Mouse (Mus musculus) kidney, postnatal 14 days (tissue): ENCODE results near the gene Rab27a.
"Not testable (repeated sequence)": the region's sequence is repeated elsewhere in the genome, so short reads cannot be mapped to it uniquely, and the experiment has no call there.

Source experiments
- DNase-seq: peaks from one replicate; pipeline ENCODE4 v3.0.0; 2022; ENCODE audit warnings: mixed read lengths

The Rab27a gene

GRCm38 (mm10) chr9:73094580-73094979, 49.9 kb downstream of the Rab27a start:
- DNase-seq: peak; percentile 28

GRCm38 (mm10) chr9:73097898-73098297, 53.2 kb downstream of the Rab27a start:
- DNase-seq: no peak

GRCm38 (mm10) chr9:73101536-73101935, 56.9 kb downstream of the Rab27a start, which contains the start of gene Khdc3:
Gene Khdc3, plus strand, starts transcription at chr9:73101836.
- no peak for DNase-seq

- DNase-seq: no peak
Measured at GRCm38 (mm10) chr9:73102181-73102580, 57.5 kb downstream of the Rab27a start, which contains the start of gene Gm20509. Gene Gm20509, plus strand, starts transcription at chr9:73102470.

GRCm38 (mm10) chr9:73103159-73103879, 58.7 kb downstream of the Rab27a start:
- peak; percentile 38 for DNase-seq

GRCm38 (mm10) chr9:73103880-73104198, 59.2 kb downstream of the Rab27a start:
- no peak for DNase-seq

GRCm38 (mm10) chr9:73105141-73105540, 60.5 kb downstream of the Rab27a start:
- DNase-seq: no peak

- peak; percentile 21 for DNase-seq
Measured at GRCm38 (mm10) chr9:73105771-73106170, 61.1 kb downstream of the Rab27a start.

GRCm38 (mm10) chr9:73112919-73113906, 68.6 kb downstream of the Rab27a start, which contains the start of gene Rsl24d1:
Gene Rsl24d1, plus strand, starts transcription at chr9:73113426.
- peak; percentile 91 for DNase-seq

- DNase-seq: not testable (repeated sequence)
Measured at GRCm38 (mm10) chr9:73116704-73117103, 72.0 kb downstream of the Rab27a start.

GRCm38 (mm10) chr9:73118012-73118411, 73.4 kb downstream of the Rab27a start:
- DNase-seq: no peak

GRCm38 (mm10) chr9:73121735-73122134, 77.1 kb downstream of the Rab27a start:
- peak; percentile 14 for DNase-seq

- no peak for DNase-seq
Measured at GRCm38 (mm10) chr9:73125043-73125570, 80.5 kb downstream of the Rab27a start.

- DNase-seq: no peak
Measured at GRCm38 (mm10) chr9:73127457-73127856, 82.8 kb downstream of the Rab27a start.

- no peak for DNase-seq
Measured at GRCm38 (mm10) chr9:73129875-73130274, 85.2 kb downstream of the Rab27a start.

- no peak for DNase-seq
Measured at GRCm38 (mm10) chr9:73130529-73130928, 85.9 kb downstream of the Rab27a start.

- DNase-seq: no peak
Measured at GRCm38 (mm10) chr9:73137341-73137886, 92.8 kb downstream of the Rab27a start.
